Mouse (Mus musculus): ENCODE data around the gene Zan.

GRCm38 (mm10) chr5:137369665-137370064, 107.2 kb downstream of the Zan start:
- no peak for TF ChIP-seq CTCF (IDR thresholded peaks at IDR 0.05; ENCODE audit: low read depth)
- TF ChIP-seq EP300 (IDR thresholded peaks at IDR 0.05; ENCODE audit: low read depth), result no peak

Data from liver, embryonic 14.5 days (tissue).